Mouse (Mus musculus) embryonic facial prominence, embryonic 10.5 days (tissue): Measurements from ENCODE around the gene Osgepl1. TPM values are rescaled to one million over a fixed set of nuclear protein-coding genes. Genes with fewer than 3 reads are reported as not detected.
"Not testable (repeated sequence)": the region's sequence is repeated elsewhere in the genome, so short reads cannot be mapped to it uniquely, and the experiment has no call there.

Source experiments
- DNase-seq: peaks from one replicate; pipeline ENCODE4 v3.0.0-alpha.2; 2017; ENCODE audit warnings: low spot score
- H3K27ac ChIP-seq: fragments of 300-500 bp; sonication (generic); replicated peaks from 2 replicates; pipeline ENCODE4 v1.5.1; 2016; ENCODE audit warnings: mild to moderate bottlenecking
- H3K27me3 ChIP-seq: fragments of 300-500 bp; sonication (generic); replicated peaks from 2 replicates; pipeline ENCODE4 v1.6.1; 2016; ENCODE audit warnings: low read depth, mild to moderate bottlenecking; ENCODE audit not compliant: poor library complexity, severe bottlenecking
- H3K36me3 ChIP-seq: fragments of 300-500 bp; sonication (generic); replicated peaks from 2 replicates; pipeline ENCODE4 v1.6.1; 2016; ENCODE audit warnings: mild to moderate bottlenecking, moderate library complexity
- H3K4me1 ChIP-seq: fragments of 300-500 bp; sonication (generic); 2 replicates; pipeline ENCODE4 v1.6.1; 2016
- H3K4me3 ChIP-seq: fragments of 300-500 bp; sonication (generic); 2 replicates; pipeline ENCODE4 v1.5.1; 2016; ENCODE audit warnings: mild to moderate bottlenecking, moderate library complexity
- H3K9me3 ChIP-seq: fragments of 300-500 bp; sonication (generic); 2 replicates; pipeline ENCODE4 v1.6.1; 2016; ENCODE audit warnings: mild to moderate bottlenecking
- WGBS: fragments of 180-500 bp; shearing (Covaris S2); methylation state at CpG from one replicate; pipeline ENCODE4 v1.1.7; 2016; 5-methylcytosine and 5-hydroxymethylcytosine counted together
- polyA plus RNA-seq: library from polyadenylated mRNA; unstranded; fragments of >200 nt; fragmentation: Nextera tagmentation; extraction: Ambion mirVana; gene quantifications from 2 replicates; pipeline ENCODE4 v1.2.1, GENCODE M21; 2016

Gene Osgepl1
- 25.4 and 25.5 TPM in 2 replicates for polyA plus RNA-seq

GRCm38 (mm10) chr1:53312989-53313967, at the start of gene Osgepl1:
Gene Osgepl1 (plus strand): TSS chr1:53313624.
- Histone ChIP-seq H3K36me3 (peaks cover 32% of the 10 kb centered on the region), H3K4me1 (peaks cover 14% of the 10 kb centered on the region), H3K27ac (peak within 1 kb of the TSS; percentile 91), H3K4me3 (peak within 1 kb of the TSS; percentile 72), H3K9me3 (no peaks in the 10 kb centered on the region), H3K27me3 (no peaks in the 10 kb centered on the region)
- WGBS: 3% methylated on average over 27 of the region's 27 CpGs
- peak; percentile 88 for DNase-seq

GRCm38 (mm10) chr1:53264958-53265612, 48.3 kb upstream of the Osgepl1 start:
- DNase-seq, H3K27ac ChIP-seq, H3K27me3 ChIP-seq, H3K9me3 ChIP-seq, H3K4me3 ChIP-seq, H3K4me1 ChIP-seq: not testable (repeated sequence)
- peaks cover 24% of the 10 kb centered on the region for H3K36me3 ChIP-seq

DNA sequence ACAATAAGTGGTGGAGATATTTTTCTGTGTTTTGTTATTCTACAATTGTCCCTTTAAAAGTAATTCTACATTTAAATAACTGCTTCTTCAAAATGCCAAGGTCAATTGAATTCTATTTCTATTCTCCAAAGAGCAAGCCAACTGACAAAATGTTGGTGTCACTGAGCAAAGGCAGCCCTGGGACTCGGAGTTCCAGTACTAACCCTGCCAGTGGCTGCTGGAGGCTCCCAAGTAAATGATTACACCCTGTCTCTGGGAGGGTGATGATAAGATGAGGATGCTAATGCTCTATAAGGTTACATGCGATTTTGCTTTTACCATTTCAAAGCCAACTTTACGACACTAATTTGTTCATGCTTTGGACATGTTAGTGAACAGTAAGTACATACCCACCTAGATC, 43.5 kb upstream of the Osgepl1 start:
- Histone ChIP-seq H3K36me3 (peaks cover 18% of the 10 kb centered on the region), H3K4me1 (no peaks in the 10 kb centered on the region), H3K9me3 (no peaks in the 10 kb centered on the region), H3K27ac (no peak overlapping the region), H3K4me3 (no peak overlapping the region), H3K27me3 (no peaks in the 10 kb centered on the region)
- no peak for DNase-seq
- 92% methylated on average over 3 of the region's 3 CpGs for WGBS

- H3K27me3 ChIP-seq: no peaks in the 10 kb centered on the region
- H3K4me1 ChIP-seq: no peaks in the 10 kb centered on the region
- H3K9me3 ChIP-seq: no peaks in the 10 kb centered on the region
- DNase-seq: no peak
- peaks cover 6% of the 10 kb centered on the region for H3K36me3 ChIP-seq
- no peak overlapping the region for H3K4me3 ChIP-seq
- H3K27ac ChIP-seq: no peak overlapping the region
Measured at GRCm38 (mm10) chr1:53272646-53273045, 40.8 kb upstream of the Osgepl1 start.

- no peak for DNase-seq
- no peak overlapping the region for H3K4me3 ChIP-seq
- H3K4me1 ChIP-seq: 0 out of 2 replicates have a peak, but pooled peaks cover 4% of the 10 kb centered on the region
- no peak overlapping the region for H3K27ac ChIP-seq
- 89% methylated on average over 3 of the region's 3 CpGs for WGBS
- H3K36me3 ChIP-seq: peaks cover 18% of the 10 kb centered on the region
- H3K27me3 ChIP-seq: no peaks in the 10 kb centered on the region
- no peaks in the 10 kb centered on the region for H3K9me3 ChIP-seq
Measured at GRCm38 (mm10) chr1:53291197-53291596, 22.2 kb upstream of the Osgepl1 start.

- peaks cover 13% of the 10 kb centered on the region for H3K4me1 ChIP-seq
- no peaks in the 10 kb centered on the region for H3K9me3 ChIP-seq
- peak; percentile 95 for DNase-seq
- H3K27me3 ChIP-seq: no peaks in the 10 kb centered on the region
- H3K27ac ChIP-seq: peak within 1 kb of the TSS; percentile 93
- under 1% methylated on average over 66 of the region's 66 CpGs for WGBS
- H3K4me3 ChIP-seq: peak within 1 kb of the TSS; percentile 84
- peaks cover 32% of the 10 kb centered on the region for H3K36me3 ChIP-seq
Measured at GRCm38 (mm10) chr1:53296581-53297383, 16.6 kb upstream of the Osgepl1 start, which contains the start of the genes Pms1, Ormdl1 and Gm28778. Gene Pms1 (minus strand): TSS chr1:53297018. Gene Ormdl1 (plus strand): TSS chr1:53297095. Gene Gm28778 (plus strand): TSS chr1:53297111.

- H3K4me3 ChIP-seq: no peak overlapping the region
- H3K4me1 ChIP-seq: peaks cover 13% of the 10 kb centered on the region
- DNase-seq: no peak
- no peak overlapping the region for H3K27ac ChIP-seq
- H3K27me3 ChIP-seq: no peaks in the 10 kb centered on the region
- no peaks in the 10 kb centered on the region for H3K9me3 ChIP-seq
- 90% methylated on average over 4 of the region's 4 CpGs for WGBS
- peaks cover 55% of the 10 kb centered on the region for H3K36me3 ChIP-seq
Measured at GRCm38 (mm10) chr1:53300506-53300905, 12.9 kb upstream of the Osgepl1 start.

GRCm38 (mm10) chr1:53321662-53322344, 8.4 kb downstream of the Osgepl1 start:
- Histone ChIP-seq H3K27me3 (no peaks in the 10 kb centered on the region), H3K9me3 (no peaks in the 10 kb centered on the region), H3K36me3 (peaks cover 58% of the 10 kb centered on the region), H3K4me1 (no peaks in the 10 kb centered on the region), H3K27ac (no peak overlapping the region), H3K4me3 (no peak overlapping the region)
- WGBS: 95% methylated on average over 4 of the region's 4 CpGs
- DNase-seq: no peak

DNA sequence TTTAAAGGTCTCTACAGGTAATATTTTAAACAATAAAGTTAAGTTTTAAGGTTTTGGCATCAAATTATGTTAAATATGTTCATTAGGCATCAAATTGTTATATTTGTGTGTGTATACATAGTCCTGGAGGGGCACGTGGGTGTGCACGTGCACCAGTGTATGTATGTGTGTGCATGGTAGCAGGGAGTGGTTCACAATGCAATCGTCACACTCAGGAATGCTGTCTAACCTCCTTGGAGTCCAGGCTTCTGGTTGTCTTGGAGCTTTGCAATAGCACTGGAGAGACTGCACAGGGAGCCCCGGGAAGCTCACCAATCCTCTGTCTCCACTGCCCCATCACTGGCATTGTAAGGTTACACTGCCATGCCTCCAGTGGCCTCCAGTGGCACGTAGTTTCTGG, 9.8 kb downstream of the Osgepl1 start:
- H3K27me3 ChIP-seq: no peaks in the 10 kb centered on the region
- H3K36me3 ChIP-seq: peaks cover 44% of the 10 kb centered on the region
- H3K9me3 ChIP-seq: no peaks in the 10 kb centered on the region
- no peak overlapping the region for H3K4me3 ChIP-seq
- 90% methylated on average over 5 of the region's 5 CpGs for WGBS
- H3K27ac ChIP-seq: no peak overlapping the region
- no peaks in the 10 kb centered on the region for H3K4me1 ChIP-seq
- no peak for DNase-seq

- H3K9me3 ChIP-seq: no peaks in the 10 kb centered on the region
- peaks cover 36% of the 10 kb centered on the region for H3K36me3 ChIP-seq
- WGBS: 94% methylated on average over 1 of the region's 1 CpGs
Measured at GRCm38 (mm10) chr1:53324277-53324676, 10.9 kb downstream of the Osgepl1 start.

DNA sequence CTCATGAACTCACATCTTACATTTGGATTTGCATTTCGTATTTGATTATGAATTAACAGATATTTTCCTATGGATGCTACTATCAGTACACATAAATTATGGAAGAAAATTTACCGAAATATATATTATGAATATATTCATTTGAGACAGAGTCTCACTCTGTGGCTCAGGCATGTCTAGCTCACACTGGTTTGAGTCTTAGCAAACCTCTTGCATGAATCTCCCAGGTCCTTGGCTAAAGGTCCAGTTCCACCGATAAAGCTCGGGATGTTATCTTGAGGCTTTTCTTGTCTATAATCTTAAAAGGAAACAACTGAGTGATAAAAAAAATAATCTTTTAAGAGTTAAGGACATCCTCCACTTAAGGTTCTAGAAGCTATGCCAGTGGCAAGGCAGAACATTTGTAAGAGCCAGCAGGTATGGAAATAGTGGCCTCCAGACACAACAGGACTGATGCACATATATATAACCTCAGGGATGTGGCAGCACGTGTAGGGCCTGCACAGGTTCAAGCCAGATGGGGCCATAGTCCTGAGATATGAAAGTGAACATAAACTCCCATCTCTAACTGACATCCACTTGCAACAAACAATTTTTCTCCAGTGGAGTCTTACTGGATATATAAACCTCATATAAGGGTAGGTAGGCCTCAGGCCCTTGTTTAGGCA, 11.5 kb downstream of the Osgepl1 start:
- Histone ChIP-seq H3K9me3 (no peaks in the 10 kb centered on the region), H3K4me1 (no peaks in the 10 kb centered on the region), H3K27ac (no peak overlapping the region), H3K4me3 (no peak overlapping the region), H3K36me3 (peaks cover 32% of the 10 kb centered on the region), H3K27me3 (no peaks in the 10 kb centered on the region)
- whole genome bisulfite sequencing: 94% methylated on average over 5 of the region's 5 CpGs
- DNase-seq: no peak

More at GRCm38 (mm10) chr1:53324277-53324676, 10.9 kb downstream of the Osgepl1 start:
- H3K27ac ChIP-seq: no peak overlapping the region
- no peak overlapping the region for H3K4me3 ChIP-seq
- no peaks in the 10 kb centered on the region for H3K4me1 ChIP-seq
- no peaks in the 10 kb centered on the region for H3K27me3 ChIP-seq
- DNase-seq: no peak
